Mouse (Mus musculus): ENCODE data around the gene Ccdc174. TPM values are rescaled to one million over a fixed set of nuclear protein-coding genes. Genes with fewer than 3 reads are reported as not detected.
"Not testable (repeated sequence)": the region's sequence is repeated elsewhere in the genome, so short reads cannot be mapped to it uniquely, and the experiment has no call there.

Ccdc174 gene
- polyA plus RNA-seq, 1 experiment from 2014 or later, result 30.6 TPM

- Histone ChIP-seq H3K9me3 (replicated peaks) (no peaks in the 10 kb centered on the region), H3K4me3 (no peak overlapping the region), H3K27me3 (ENCODE audit: low read depth, poor library complexity, severe bottlenecking) (no peaks in the 10 kb centered on the region), H3K27ac (no peak overlapping the region), H3K4me1 (peaks cover 2% of the 10 kb centered on the region), H3K36me3 (peaks cover 80% of the 10 kb centered on the region)
- 89% methylated on average over 2 of the region's 2 CpGs for WGBS
- DNase-seq (ENCODE audit: low spot score), result no peak
Observed at GRCm38 (mm10) chr6:91883859-91884258, 6.0 kb downstream of the Ccdc174 start.

- H3K27ac ChIP-seq, result no peak overlapping the region
- H3K36me3 ChIP-seq, result peaks cover 92% of the 10 kb centered on the region
- DNase-seq (ENCODE audit: low spot score), result no peak
- 58% methylated on average over 3 of the region's 3 CpGs for WGBS
- no peaks in the 10 kb centered on the region for H3K9me3 ChIP-seq (replicated peaks)
- no peaks in the 10 kb centered on the region for H3K4me1 ChIP-seq
- no peaks in the 10 kb centered on the region for H3K27me3 ChIP-seq (ENCODE audit: low read depth, poor library complexity, severe bottlenecking)
- no peak overlapping the region for H3K4me3 ChIP-seq
Observed at GRCm38 (mm10) chr6:91889255-91889906, 11.5 kb downstream of the Ccdc174 start.

DNA sequence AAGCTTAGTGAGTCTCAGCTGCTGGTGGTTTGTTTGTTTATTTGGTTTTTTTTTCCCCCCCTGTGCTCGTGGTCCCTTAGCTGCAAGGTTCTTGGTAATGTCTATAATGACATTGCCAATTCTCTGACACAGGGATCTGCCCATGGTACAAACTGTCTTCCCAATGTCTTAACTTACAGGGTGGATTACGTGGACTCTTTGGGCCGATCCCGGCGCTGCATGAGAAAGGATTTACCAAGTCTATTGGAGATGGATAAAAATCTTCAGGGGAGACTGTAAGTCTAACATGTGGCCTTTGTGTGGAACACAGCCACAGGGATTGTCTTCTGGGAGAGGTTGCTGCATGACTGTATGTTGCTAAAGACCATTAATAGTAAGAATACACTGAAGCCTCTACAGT is 12.8 kb downstream of the Ccdc174 start:
- Histone ChIP-seq H3K27me3 (ENCODE audit: low read depth, poor library complexity, severe bottlenecking) (no peaks in the 10 kb centered on the region), H3K36me3 (peaks cover 94% of the 10 kb centered on the region), H3K4me3 (no peak overlapping the region), H3K27ac (no peak overlapping the region), H3K9me3 (replicated peaks) (no peaks in the 10 kb centered on the region), H3K4me1 (no peaks in the 10 kb centered on the region)
- DNase-seq (ENCODE audit: low spot score), result no peak
- 89% methylated on average over 5 of the region's 5 CpGs for WGBS

DNA sequence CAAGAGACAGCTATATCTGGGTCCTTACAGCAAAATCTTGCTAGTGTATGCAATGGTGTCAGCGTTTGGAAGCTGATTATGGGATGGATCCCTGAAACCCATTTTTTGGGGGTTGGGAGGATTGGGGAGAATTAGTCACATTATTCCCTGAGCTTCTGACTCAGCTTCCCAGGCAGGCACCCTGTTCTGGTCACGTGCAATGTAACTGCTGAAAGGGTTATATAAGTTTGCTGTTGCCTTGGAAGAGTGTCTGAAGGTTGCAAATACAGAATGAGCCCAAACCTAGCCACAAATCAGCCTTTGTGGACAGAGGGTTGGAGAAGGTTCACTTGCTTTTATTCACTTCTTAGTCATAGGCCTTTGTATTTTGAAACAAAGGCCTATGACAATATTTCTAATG is 13.9 kb downstream of the Ccdc174 start:
- 92% methylated on average over 2 of the region's 2 CpGs for WGBS
- H3K27ac ChIP-seq, result no peak overlapping the region
- no peak for DNase-seq (ENCODE audit: low spot score)
- H3K4me1 ChIP-seq, result no peaks in the 10 kb centered on the region
- H3K27me3 ChIP-seq (ENCODE audit: low read depth, poor library complexity, severe bottlenecking), result no peaks in the 10 kb centered on the region
- H3K4me3 ChIP-seq, result no peak overlapping the region
- H3K36me3 ChIP-seq, result peaks cover 94% of the 10 kb centered on the region
- H3K9me3 ChIP-seq (replicated peaks), result no peaks in the 10 kb centered on the region

- no peaks in the 10 kb centered on the region for H3K4me1 ChIP-seq
- no peak overlapping the region for H3K27ac ChIP-seq
- H3K27me3 ChIP-seq (ENCODE audit: low read depth, poor library complexity, severe bottlenecking), result no peaks in the 10 kb centered on the region
- H3K36me3 ChIP-seq, result peaks cover 96% of the 10 kb centered on the region
- 98% methylated on average over 3 of the region's 3 CpGs for WGBS
- no peak for DNase-seq (ENCODE audit: low spot score)
- H3K4me3 ChIP-seq, result no peak overlapping the region
- no peaks in the 10 kb centered on the region for H3K9me3 ChIP-seq (replicated peaks)
Observed at GRCm38 (mm10) chr6:91896783-91897182, 18.9 kb downstream of the Ccdc174 start.

- Histone ChIP-seq H3K27me3 (ENCODE audit: low read depth, poor library complexity, severe bottlenecking) (no peaks in the 10 kb centered on the region), H3K4me1 (no peaks in the 10 kb centered on the region), H3K9me3 (replicated peaks) (no peaks in the 10 kb centered on the region), H3K27ac (no peak overlapping the region), H3K4me3 (no peak overlapping the region), H3K36me3 (peaks cover 54% of the 10 kb centered on the region)
- WGBS, result 42% methylated on average over 5 of the region's 5 CpGs
- DNase-seq (ENCODE audit: low spot score), result peak; percentile 84
Observed at GRCm38 (mm10) chr6:91901505-91901904, 23.7 kb downstream of the Ccdc174 start.

DNA sequence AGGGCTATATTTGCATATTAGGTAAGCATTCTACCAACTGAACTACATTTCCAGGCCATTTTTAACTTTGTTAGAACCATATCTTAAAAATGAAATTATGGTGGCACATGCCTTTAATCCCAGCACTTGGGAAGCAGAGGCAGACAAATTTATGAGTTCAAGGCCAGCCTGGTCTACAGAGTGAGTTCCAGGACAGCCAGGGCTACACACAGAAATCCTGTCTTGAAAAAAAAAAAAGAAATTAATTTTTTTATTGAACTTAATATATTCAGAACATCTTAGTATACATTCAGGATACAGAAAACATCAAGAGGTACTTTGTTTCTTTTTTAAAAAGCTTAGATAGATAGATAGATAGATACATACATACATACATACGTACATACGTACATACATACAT is 24.7 kb downstream of the Ccdc174 start, which contains the start of gene 4930590J08Rik:
Gene 4930590J08Rik, plus strand, starts transcription at position 301 of the 400 bp plus-strand sequence.
- peaks cover 44% of the 10 kb centered on the region for H3K36me3 ChIP-seq
- not testable (repeated sequence) for DNase-seq (ENCODE audit: low spot score); H3K4me3 ChIP-seq; H3K27ac ChIP-seq; H3K27me3 ChIP-seq (ENCODE audit: low read depth, poor library complexity, severe bottlenecking); H3K4me1 ChIP-seq; H3K9me3 ChIP-seq (replicated peaks)
- 94% methylated on average over 2 of the region's 2 CpGs for WGBS

DNA sequence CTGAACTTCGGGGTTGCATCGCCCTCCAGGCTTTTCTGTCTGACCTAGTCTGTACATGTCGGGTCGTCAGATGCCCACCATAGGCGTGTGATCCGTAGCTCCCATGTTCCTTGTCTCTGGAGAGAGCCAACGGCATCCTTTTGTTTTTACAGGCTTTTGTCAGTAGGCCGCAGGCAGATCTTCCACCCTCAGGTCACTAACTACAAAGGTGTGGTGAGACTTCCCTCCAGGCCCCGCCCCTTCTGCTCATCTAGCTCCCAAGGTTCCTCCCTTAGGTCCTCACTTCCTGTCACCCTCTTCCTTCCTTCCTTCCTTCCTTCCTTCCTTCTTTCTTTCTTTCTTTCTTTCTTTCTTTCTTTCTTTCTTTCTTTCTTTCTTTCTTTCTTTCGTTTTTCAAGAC is 36.2 kb downstream of the Ccdc174 start:
- no peaks in the 10 kb centered on the region for H3K36me3 ChIP-seq
- 88% methylated on average over 10 of the region's 10 CpGs for WGBS
- no peak overlapping the region for H3K4me3 ChIP-seq
- DNase-seq (ENCODE audit: low spot score), result no peak
- H3K27me3 ChIP-seq (ENCODE audit: low read depth, poor library complexity, severe bottlenecking), result no peaks in the 10 kb centered on the region
- no peaks in the 10 kb centered on the region for H3K9me3 ChIP-seq (replicated peaks)
- H3K4me1 ChIP-seq, result no peaks in the 10 kb centered on the region
- H3K27ac ChIP-seq, result no peak overlapping the region

DNA sequence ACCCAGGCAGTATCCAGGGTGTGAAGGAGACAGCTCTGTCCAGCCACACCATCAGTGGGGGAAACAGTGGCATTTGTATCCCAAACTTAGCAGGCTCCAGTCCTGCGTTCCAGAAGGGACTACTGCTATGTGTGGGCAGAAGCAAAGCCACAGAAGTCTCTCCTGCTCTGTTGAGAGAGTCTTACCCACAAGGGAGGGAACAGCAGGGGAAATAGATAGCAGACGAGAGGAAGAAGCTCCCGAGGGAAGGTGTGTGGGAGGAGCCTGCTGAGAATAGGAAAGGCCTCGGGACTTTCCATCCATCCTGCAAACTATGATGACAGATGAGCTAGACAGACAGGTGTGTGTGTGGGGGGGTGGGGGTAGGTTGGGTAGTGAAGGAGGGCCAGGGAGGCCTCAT is 39.4 kb downstream of the Ccdc174 start:
- WGBS, result 64% methylated on average over 4 of the region's 4 CpGs
- H3K27ac ChIP-seq, result no peak overlapping the region
- no peaks in the 10 kb centered on the region for H3K36me3 ChIP-seq
- H3K4me3 ChIP-seq, result no peak overlapping the region
- H3K4me1 ChIP-seq, result no peaks in the 10 kb centered on the region
- H3K9me3 ChIP-seq (replicated peaks), result no peaks in the 10 kb centered on the region
- DNase-seq (ENCODE audit: low spot score), result no peak
- H3K27me3 ChIP-seq (ENCODE audit: low read depth, poor library complexity, severe bottlenecking), result no peaks in the 10 kb centered on the region

DNA sequence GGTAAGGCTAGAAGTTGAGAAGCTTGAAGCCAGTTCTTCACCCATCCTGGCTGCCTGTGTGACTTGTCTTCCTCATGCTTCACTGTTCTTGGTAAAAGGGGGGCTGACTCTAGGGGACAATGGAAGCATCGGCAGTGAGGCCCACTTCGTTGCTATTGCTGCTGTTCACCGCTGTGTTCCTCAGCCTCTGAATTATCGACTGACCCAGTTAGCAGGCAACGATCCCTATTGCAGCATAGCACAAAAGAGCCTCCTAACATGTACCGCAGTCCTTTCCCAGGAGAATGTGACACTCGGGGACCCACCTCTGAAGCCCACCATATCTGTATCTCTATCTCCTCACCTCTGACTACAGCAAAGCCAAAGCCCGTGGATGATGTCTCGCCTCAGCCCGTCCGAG is 39.9 kb downstream of the Ccdc174 start:
- no peaks in the 10 kb centered on the region for H3K9me3 ChIP-seq (replicated peaks)
- no peaks in the 10 kb centered on the region for H3K27me3 ChIP-seq (ENCODE audit: low read depth, poor library complexity, severe bottlenecking)
- H3K36me3 ChIP-seq, result no peaks in the 10 kb centered on the region
- no peak overlapping the region for H3K4me3 ChIP-seq
- no peak overlapping the region for H3K27ac ChIP-seq
- no peak for DNase-seq (ENCODE audit: low spot score)
- WGBS, result 90% methylated on average over 11 of the region's 11 CpGs
- H3K4me1 ChIP-seq, result no peaks in the 10 kb centered on the region

DNA sequence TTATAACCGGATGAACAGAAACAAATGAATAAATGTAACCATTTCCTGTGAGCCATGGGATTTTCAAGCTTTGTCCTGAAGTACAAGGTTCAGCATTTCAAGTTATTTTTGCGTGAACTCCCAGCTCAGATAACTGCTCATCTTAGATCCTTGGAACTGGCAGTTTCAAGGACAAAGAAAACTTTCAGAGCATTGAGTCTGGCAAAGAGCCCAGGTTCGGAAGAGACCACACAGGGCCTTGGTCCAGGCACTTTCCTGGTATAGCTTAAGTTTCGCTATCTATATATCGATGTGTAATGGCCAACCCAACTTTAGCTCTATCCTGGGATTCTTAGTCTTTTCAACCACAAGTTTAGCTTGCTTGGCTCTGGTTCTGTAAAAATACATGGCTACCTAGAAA is 53.4 kb downstream of the Ccdc174 start:
- Histone ChIP-seq H3K9me3 (replicated peaks) (no peaks in the 10 kb centered on the region), H3K4me3 (no peak overlapping the region), H3K27me3 (ENCODE audit: low read depth, poor library complexity, severe bottlenecking) (no peaks in the 10 kb centered on the region), H3K27ac (no peak overlapping the region), H3K4me1 (no peaks in the 10 kb centered on the region), H3K36me3 (no peaks in the 10 kb centered on the region)
- DNase-seq (ENCODE audit: low spot score), result no peak
- WGBS, result 95% methylated on average over 5 of the region's 5 CpGs

GRCm38 (mm10) chr6:91938491-91938890 is 60.6 kb downstream of the Ccdc174 start:
- no peak for DNase-seq (ENCODE audit: low spot score)
- H3K4me3 ChIP-seq, result no peak overlapping the region

GRCm38 (mm10) chr6:91948426-91948825 is 70.6 kb downstream of the Ccdc174 start:
- no peak for DNase-seq (ENCODE audit: low spot score)
- no peaks in the 10 kb centered on the region; the same call in 1 of the 2 replicates for H3K4me1 ChIP-seq
- H3K4me3 ChIP-seq, result no peak overlapping the region
- no peaks in the 10 kb centered on the region for H3K36me3 ChIP-seq
- WGBS, result 90% methylated on average over 2 of the region's 2 CpGs
- no peak overlapping the region for H3K27ac ChIP-seq
- no peaks in the 10 kb centered on the region for H3K9me3 ChIP-seq (replicated peaks)
- H3K27me3 ChIP-seq (ENCODE audit: low read depth, poor library complexity, severe bottlenecking), result no peaks in the 10 kb centered on the region

More at GRCm38 (mm10) chr6:91938491-91938890, 60.6 kb downstream of the Ccdc174 start:
- no peaks in the 10 kb centered on the region for H3K27me3 ChIP-seq (ENCODE audit: low read depth, poor library complexity, severe bottlenecking)
- 65% methylated on average over 4 of the region's 4 CpGs for WGBS
- H3K4me1 ChIP-seq, result peaks cover 10% of the 10 kb centered on the region
- no peaks in the 10 kb centered on the region for H3K36me3 ChIP-seq
- no peaks in the 10 kb centered on the region for H3K9me3 ChIP-seq (replicated peaks)
- no peak overlapping the region for H3K27ac ChIP-seq
